Mouse (Mus musculus): Measurements from ENCODE around the gene Syne4.

- peak; percentile 99 for TF ChIP-seq POLR2A (IDR thresholded peaks at IDR 0.05; ENCODE audit: extremely low read depth, insufficient read depth, low read length)
- TF ChIP-seq CTCF (IDR thresholded peaks at IDR 0.05; ENCODE audit: extremely low read depth, insufficient read depth, low read length) = no peak
These were observed 6.3 kb upstream of the Syne4 start, which contains the start of gene Alkbh6 for GRCm38 (mm10) chr7:30308076-30309005.

All from cortical plate, adult 2 months (tissue).